Mouse (Mus musculus) liver, postnatal 0 days (tissue): ENCODE results near the gene Coq9. TPM values are rescaled to one million over a fixed set of nuclear protein-coding genes. Genes with fewer than 3 reads are reported as not detected.

ENCODE experiments used
- ATAC-seq: fragments of 200-750 bp; cut with Nextera tagmentation; 2 replicates; pipeline ENCODE4 v1.8.0; 2017; ENCODE audit warnings: mild to moderate bottlenecking, moderate library complexity
- DNase-seq: peaks from one replicate; pipeline ENCODE4 v3.0.0-alpha.2; 2016
- H3K27ac ChIP-seq: fragments of 300-500 bp; sonication (generic); 2 replicates; pipeline ENCODE4 v1.5.1; 2014; ENCODE audit warnings: antibody characterized with exemption, moderate library complexity, mild to moderate bottlenecking, low read depth
- H3K27me3 ChIP-seq: fragments of 300-500 bp; sonication (generic); 2 replicates; pipeline ENCODE4 v1.6.1; 2014; ENCODE audit warnings: low read length, control low read depth, mixed read lengths; ENCODE audit not compliant: insufficient read depth
- H3K36me3 ChIP-seq: fragments of 300-500 bp; sonication (generic); replicated peaks from 2 replicates; pipeline ENCODE4 v1.6.1; 2014; ENCODE audit warnings: mild to moderate bottlenecking, control low read depth, low read length, moderate library complexity, mixed read lengths; ENCODE audit not compliant: insufficient read depth
- H3K4me1 ChIP-seq: fragments of 300-500 bp; sonication (generic); 2 replicates; pipeline ENCODE4 v1.6.1; 2014; ENCODE audit warnings: antibody characterized with exemption, mild to moderate bottlenecking, control low read depth; ENCODE audit not compliant: insufficient read depth
- H3K4me2 ChIP-seq: fragments of 300-500 bp; sonication (generic); 2 replicates; pipeline ENCODE4 v1.6.1; 2014; ENCODE audit warnings: low read depth, mild to moderate bottlenecking, low read length, moderate library complexity, mixed read lengths
- H3K4me3 ChIP-seq: fragments of 300-500 bp; sonication (generic); 2 replicates; pipeline ENCODE4 v1.5.1; 2014; ENCODE audit warnings: low read depth, low read length
- H3K9ac ChIP-seq: fragments of 300-500 bp; sonication (generic); replicated peaks from 2 replicates; pipeline ENCODE4 v1.6.1; 2014; ENCODE audit warnings: mild to moderate bottlenecking, moderate library complexity
- H3K9me3 ChIP-seq: fragments of 300-500 bp; sonication (generic); 2 replicates; pipeline ENCODE4 v1.6.1; 2016; ENCODE audit warnings: mild to moderate bottlenecking, control low read depth, low read length, mixed read lengths
- CTCF ChIP-seq: sonication (generic); IDR thresholded peaks from 2 replicates; pipeline ENCODE4 v1.5.1; 2016; ENCODE audit warnings: antibody characterized with exemption, low read depth
- EP300 ChIP-seq: IDR thresholded peaks from 2 replicates; pipeline ENCODE4 v1.6.1; 2016; ENCODE audit warnings: antibody characterized with exemption, low read depth, mild to moderate bottlenecking
- WGBS: fragments of 180-500 bp; shearing (Covaris S2); extraction: QIAGEN DNeasy Blood & Tissue Kit; methylation state at CpG from one replicate; pipeline ENCODE4 v1.1.7; 2014; ENCODE audit not compliant: insufficient replicate concordance; 5-methylcytosine and 5-hydroxymethylcytosine counted together
- polyA plus RNA-seq: library from polyadenylated mRNA; unstranded; fragments of >200 nt; fragmentation: Nextera tagmentation; extraction: Ambion mirVana; gene quantifications from 2 replicates; pipeline ENCODE4 v1.2.1, GENCODE M21; 2015

The Coq9 gene
- polyA plus RNA-seq, 1 experiment from 2014 or later = 66.1 TPM

GRCm38 (mm10) chr8:94875871-94876150 lies 37.7 kb downstream of the Coq9 start:
- DNase-seq (no peak), ATAC-seq (peak; percentile 28)
- peak overlapping the region; percentile 99 for H3K4me2 ChIP-seq
- H3K27ac ChIP-seq = peak overlapping the region; percentile 90
- WGBS = 0% methylated on average over 10 of the region's 20 CpGs
- H3K27me3 ChIP-seq = peaks cover 16% of the 10 kb centered on the region
- H3K4me3 ChIP-seq = peak overlapping the region; percentile 78
- H3K9ac ChIP-seq = peak overlapping the region; percentile 85
- TF ChIP-seq CTCF (no peak), EP300 (no peak)
- peaks cover 27% of the 10 kb centered on the region for H3K4me1 ChIP-seq
- H3K9me3 ChIP-seq = no peaks in the 10 kb centered on the region
- no peaks in the 10 kb centered on the region for H3K36me3 ChIP-seq

GRCm38 (mm10) chr8:94876197-94876730 lies 38.1 kb downstream of the Coq9 start, which contains the start of gene Dok4:
Gene Dok4 (minus strand): TSS chr8:94876330.
- H3K9ac ChIP-seq = peak within 1 kb of the TSS; percentile 85
- DNase-seq (peak; percentile 98), ATAC-seq (peak; percentile 83)
- peak within 1 kb of the TSS; percentile 99 for H3K4me2 ChIP-seq
- H3K27me3 ChIP-seq = peaks cover 12% of the 10 kb centered on the region
- no peaks in the 10 kb centered on the region for H3K36me3 ChIP-seq
- no peaks in the 10 kb centered on the region for H3K9me3 ChIP-seq
- peak within 1 kb of the TSS; percentile 90 for H3K27ac ChIP-seq
- peak within 1 kb of the TSS; percentile 78 for H3K4me3 ChIP-seq
- WGBS = 2% methylated on average over 35 of the region's 37 CpGs
- peaks cover 23% of the 10 kb centered on the region for H3K4me1 ChIP-seq
- TF ChIP-seq CTCF = no peak
- no peak for TF ChIP-seq EP300

GRCm38 (mm10) chr8:94876820-94877219 lies 38.7 kb downstream of the Coq9 start:
- TF ChIP-seq CTCF (no peak), EP300 (no peak)
- no peak overlapping the region for H3K9ac ChIP-seq
- peak overlapping the region; percentile 64 for H3K27ac ChIP-seq
- no peaks in the 10 kb centered on the region for H3K9me3 ChIP-seq
- H3K4me2 ChIP-seq = peak overlapping the region; percentile 99; the same call in 1 of the 2 replicates
- H3K27me3 ChIP-seq = peaks cover 12% of the 10 kb centered on the region
- H3K36me3 ChIP-seq = no peaks in the 10 kb centered on the region
- WGBS = 34% methylated on average over 3 of the region's 3 CpGs
- peak; percentile 12 for DNase-seq
- peaks cover 22% of the 10 kb centered on the region for H3K4me1 ChIP-seq
- H3K4me3 ChIP-seq = no peak overlapping the region
- ATAC-seq = no peak

GRCm38 (mm10) chr8:94880742-94881141 lies 42.6 kb downstream of the Coq9 start:
- WGBS = 60% methylated on average over 4 of the region's 4 CpGs
- Histone ChIP-seq H3K4me1 (peaks cover 8% of the 10 kb centered on the region), H3K4me3 (no peak overlapping the region)

GRCm38 (mm10) chr8:94888383-94889036 lies 50.4 kb downstream of the Coq9 start:
- Histone ChIP-seq H3K27ac (no peak overlapping the region), H3K4me2 (peak overlapping the region; percentile 57), H3K36me3 (no peaks in the 10 kb centered on the region), H3K4me1 (peaks cover 3% of the 10 kb centered on the region; the same call in 1 of the 2 replicates), H3K4me3 (no peak overlapping the region), H3K9ac (no peak overlapping the region), H3K27me3 (no peaks in the 10 kb centered on the region), H3K9me3 (no peaks in the 10 kb centered on the region)
- DNase-seq (no peak), ATAC-seq (peak; percentile 56; the same call in 1 of the 2 replicates)
- WGBS = 28% methylated on average over 14 of the region's 14 CpGs
- TF ChIP-seq CTCF = no peak
- TF ChIP-seq EP300 = no peak

More at GRCm38 (mm10) chr8:94880742-94881141, 42.6 kb downstream of the Coq9 start:
- Histone ChIP-seq H3K9ac (no peak overlapping the region), H3K27me3 (no peaks in the 10 kb centered on the region), H3K27ac (no peak overlapping the region), H3K9me3 (no peaks in the 10 kb centered on the region), H3K36me3 (no peaks in the 10 kb centered on the region), H3K4me2 (no peak overlapping the region)
- DNase-seq = no peak
- TF ChIP-seq EP300 (no peak), CTCF (no peak)
- ATAC-seq = no peak

- no peak overlapping the region for H3K9ac ChIP-seq
- peaks cover 8% of the 10 kb centered on the region for H3K4me1 ChIP-seq
- H3K27ac ChIP-seq = no peak overlapping the region
- H3K4me3 ChIP-seq = no peak overlapping the region
- ATAC-seq (no peak), DNase-seq (no peak)
- 40% methylated on average over 2 of the region's 2 CpGs for WGBS
- H3K27me3 ChIP-seq = no peaks in the 10 kb centered on the region
- TF ChIP-seq EP300 = no peak
- no peak for TF ChIP-seq CTCF
- no peaks in the 10 kb centered on the region for H3K9me3 ChIP-seq
- no peak overlapping the region for H3K4me2 ChIP-seq
- H3K36me3 ChIP-seq = no peaks in the 10 kb centered on the region
Observed at GRCm38 (mm10) chr8:94892917-94893316, 54.8 kb downstream of the Coq9 start.

GRCm38 (mm10) chr8:94899262-94899661 lies 61.1 kb downstream of the Coq9 start:
- 27% methylated on average over 11 of the region's 11 CpGs for WGBS
- Histone ChIP-seq H3K27ac (peak overlapping the region; percentile 96), H3K36me3 (no peaks in the 10 kb centered on the region), H3K4me2 (peak overlapping the region; percentile 65), H3K27me3 (no peaks in the 10 kb centered on the region), H3K4me1 (peaks cover 38% of the 10 kb centered on the region), H3K9me3 (no peaks in the 10 kb centered on the region), H3K9ac (peak overlapping the region; percentile 66), H3K4me3 (peak overlapping the region; percentile 26; the same call in 1 of the 2 replicates)
- no peak for TF ChIP-seq CTCF
- peak; percentile 86 for TF ChIP-seq EP300
- DNase-seq = peak; percentile 89
- peak; percentile 98 for ATAC-seq
